Mouse (Mus musculus): ENCODE results near the gene Sipa1l3. TPM values are rescaled to one million over a fixed set of nuclear protein-coding genes. Genes with fewer than 3 reads are reported as not detected.

Gene Sipa1l3
- polyA plus RNA-seq, 1 experiment = 35.4 TPM

GRCm38 (mm10) chr7:29303738-29304462 lies 214.5 kb downstream of the Sipa1l3 start, which contains the start of gene Dpf1:
Gene Dpf1 (plus strand): TSS chr7:29303951.
- Histone ChIP-seq H3K4me1 (ENCODE audit: control insufficient read depth, insufficient read depth, low read length) (peaks cover 2% of the 10 kb centered on the region; the same call in 1 of the 2 replicates), H3K27ac (ENCODE audit: insufficient read depth, low read length) (no peak within 1 kb of the TSS; the same call in 1 of the 2 replicates), H3K4me3 (ENCODE audit: insufficient read depth, low read length) (peak within 1 kb of the TSS; percentile 93)
- TF ChIP-seq CTCF (IDR thresholded peaks at IDR 0.05; ENCODE audit: extremely low read depth, insufficient read depth, low read length) = no peak
- peak; percentile 35; the same call in 1 of the 2 replicates for TF ChIP-seq POLR2A (IDR thresholded peaks at IDR 0.05; ENCODE audit: extremely low read depth, insufficient read depth, low read length)

- H3K4me1 ChIP-seq (ENCODE audit: control insufficient read depth, insufficient read depth, low read length) = peaks cover 2% of the 10 kb centered on the region; the same call in 1 of the 2 replicates
- no peak overlapping the region for H3K4me3 ChIP-seq (ENCODE audit: insufficient read depth, low read length)
- no peak overlapping the region for H3K27ac ChIP-seq (ENCODE audit: insufficient read depth, low read length)
- TF ChIP-seq POLR2A (IDR thresholded peaks at IDR 0.05; ENCODE audit: extremely low read depth, insufficient read depth, low read length) (no peak), CTCF (IDR thresholded peaks at IDR 0.05; ENCODE audit: extremely low read depth, insufficient read depth, low read length) (no peak)
Measured at GRCm38 (mm10) chr7:29302641-29303040, 215.8 kb downstream of the Sipa1l3 start.

- Histone ChIP-seq H3K4me3 (ENCODE audit: insufficient read depth, low read length) (no peak overlapping the region), H3K4me1 (ENCODE audit: control insufficient read depth, insufficient read depth, low read length) (no peaks in the 10 kb centered on the region; the same call in 1 of the 2 replicates), H3K27ac (ENCODE audit: insufficient read depth, low read length) (no peak overlapping the region)
- no peak for TF ChIP-seq POLR2A (IDR thresholded peaks at IDR 0.05; ENCODE audit: extremely low read depth, insufficient read depth, low read length)
- peak; percentile 68 for TF ChIP-seq CTCF (IDR thresholded peaks at IDR 0.05; ENCODE audit: extremely low read depth, insufficient read depth, low read length)
Measured at GRCm38 (mm10) chr7:29301127-29301566, 217.3 kb downstream of the Sipa1l3 start.

GRCm38 (mm10) chr7:29296998-29297397 lies 221.4 kb downstream of the Sipa1l3 start:
- Histone ChIP-seq H3K4me1 (ENCODE audit: control insufficient read depth, insufficient read depth, low read length) (no peaks in the 10 kb centered on the region), H3K4me3 (ENCODE audit: insufficient read depth, low read length) (no peak overlapping the region), H3K27ac (ENCODE audit: insufficient read depth, low read length) (no peak overlapping the region)
- TF ChIP-seq CTCF (IDR thresholded peaks at IDR 0.05; ENCODE audit: extremely low read depth, insufficient read depth, low read length) (peak; percentile 89), POLR2A (IDR thresholded peaks at IDR 0.05; ENCODE audit: extremely low read depth, insufficient read depth, low read length) (no peak)

- no peak for TF ChIP-seq POLR2A (IDR thresholded peaks at IDR 0.05; ENCODE audit: extremely low read depth, insufficient read depth, low read length)
- TF ChIP-seq CTCF (IDR thresholded peaks at IDR 0.05; ENCODE audit: extremely low read depth, insufficient read depth, low read length) = no peak
- H3K27ac ChIP-seq (ENCODE audit: insufficient read depth, low read length) = no peak overlapping the region
Measured at GRCm38 (mm10) chr7:29295861-29296647, 222.4 kb downstream of the Sipa1l3 start.

GRCm38 (mm10) chr7:29294111-29294761 lies 224.2 kb downstream of the Sipa1l3 start:
- H3K4me3 ChIP-seq (ENCODE audit: insufficient read depth, low read length) = no peak overlapping the region
- TF ChIP-seq POLR2A (IDR thresholded peaks at IDR 0.05; ENCODE audit: extremely low read depth, insufficient read depth, low read length) (no peak), CTCF (IDR thresholded peaks at IDR 0.05; ENCODE audit: extremely low read depth, insufficient read depth, low read length) (no peak)
- H3K27ac ChIP-seq (ENCODE audit: insufficient read depth, low read length) = peak overlapping the region; percentile 36; the same call in 1 of the 2 replicates
- no peaks in the 10 kb centered on the region for H3K4me1 ChIP-seq (ENCODE audit: control insufficient read depth, insufficient read depth, low read length)

More at GRCm38 (mm10) chr7:29295861-29296647, 222.4 kb downstream of the Sipa1l3 start:
- H3K4me3 ChIP-seq (ENCODE audit: insufficient read depth, low read length) = no peak overlapping the region
- H3K4me1 ChIP-seq (ENCODE audit: control insufficient read depth, insufficient read depth, low read length) = no peaks in the 10 kb centered on the region

GRCm38 (mm10) chr7:29293131-29294065 lies 225.0 kb downstream of the Sipa1l3 start:
- no peaks in the 10 kb centered on the region for H3K4me1 ChIP-seq (ENCODE audit: control insufficient read depth, insufficient read depth, low read length)
- no peak overlapping the region for H3K4me3 ChIP-seq (ENCODE audit: insufficient read depth, low read length)
- TF ChIP-seq CTCF (IDR thresholded peaks at IDR 0.05; ENCODE audit: extremely low read depth, insufficient read depth, low read length) (no peak), POLR2A (IDR thresholded peaks at IDR 0.05; ENCODE audit: extremely low read depth, insufficient read depth, low read length) (no peak)
- H3K27ac ChIP-seq (ENCODE audit: insufficient read depth, low read length) = peak overlapping the region; percentile 91

- Histone ChIP-seq H3K4me1 (ENCODE audit: control insufficient read depth, insufficient read depth, low read length) (no peaks in the 10 kb centered on the region), H3K4me3 (ENCODE audit: insufficient read depth, low read length) (no peak overlapping the region), H3K27ac (ENCODE audit: insufficient read depth, low read length) (peak overlapping the region; percentile 91)
- TF ChIP-seq CTCF (IDR thresholded peaks at IDR 0.05; ENCODE audit: extremely low read depth, insufficient read depth, low read length) (no peak), POLR2A (IDR thresholded peaks at IDR 0.05; ENCODE audit: extremely low read depth, insufficient read depth, low read length) (no peak)
Measured at GRCm38 (mm10) chr7:29292458-29293098, 225.9 kb downstream of the Sipa1l3 start.

All from cortical plate, adult 2 months (tissue).